Mouse (Mus musculus) adrenal gland, postnatal 10 days (tissue): ENCODE data around the gene Lama5. TPM values are rescaled to one million over a fixed set of nuclear protein-coding genes. Genes with fewer than 3 reads are reported as not detected.

Experiments used
- DNase-seq: peaks from one replicate; pipeline ENCODE4 v3.0.0; 2021; ENCODE audit warnings: mixed read lengths
- total RNA-seq, 2 experiments: library from RNA; stranded (reverse); gene quantifications; 2 replicates each; pipeline ENCODE4 v1.2.3; 2021

The Lama5 gene
- total RNA-seq, 2 experiments from 2014 or later: 35.6 to 39.0 TPM

- DNase-seq: no peak
Measured at GRCm38 (mm10) chr2:180254436-180255209, 29.0 kb upstream of the Lama5 start.

GRCm38 (mm10) chr2:180251838-180252237 is 26.2 kb upstream of the Lama5 start:
- no peak for DNase-seq

- peak; percentile 88 for DNase-seq
Measured at GRCm38 (mm10) chr2:180250930-180251611, 25.4 kb upstream of the Lama5 start.

- no peak for DNase-seq
Measured at GRCm38 (mm10) chr2:180248947-180249660, 23.4 kb upstream of the Lama5 start.

- no peak for DNase-seq
Measured at GRCm38 (mm10) chr2:180247916-180248315, 22.3 kb upstream of the Lama5 start.

GRCm38 (mm10) chr2:180243108-180243507 is 17.4 kb upstream of the Lama5 start:
- DNase-seq: no peak

- no peak for DNase-seq
Measured at GRCm38 (mm10) chr2:180238591-180238990, 12.9 kb upstream of the Lama5 start.

- no peak for DNase-seq
Measured at GRCm38 (mm10) chr2:180237601-180238345, 12.1 kb upstream of the Lama5 start.

- no peak for DNase-seq
Measured at GRCm38 (mm10) chr2:180236930-180237329, 11.3 kb upstream of the Lama5 start.

GRCm38 (mm10) chr2:180236500-180236899 is 10.8 kb upstream of the Lama5 start:
- no peak for DNase-seq

GRCm38 (mm10) chr2:180235788-180236187 is 10.1 kb upstream of the Lama5 start:
- DNase-seq: no peak

GRCm38 (mm10) chr2:180234980-180235379 is 9.3 kb upstream of the Lama5 start:
- no peak for DNase-seq

- no peak for DNase-seq
Measured at GRCm38 (mm10) chr2:180234353-180234752, 8.7 kb upstream of the Lama5 start.

GRCm38 (mm10) chr2:180233101-180233904 is 7.6 kb upstream of the Lama5 start:
- no peak for DNase-seq

- DNase-seq: no peak
Measured at GRCm38 (mm10) chr2:180230482-180230881, 4.8 kb upstream of the Lama5 start.

- no peak for DNase-seq
Measured at GRCm38 (mm10) chr2:180229129-180229528, 3.5 kb upstream of the Lama5 start.

- DNase-seq: peak; percentile 90
Measured at GRCm38 (mm10) chr2:180228592-180228991, 2.9 kb upstream of the Lama5 start.

- DNase-seq: no peak
Measured at GRCm38 (mm10) chr2:180228060-180228458, 2.4 kb upstream of the Lama5 start.

- DNase-seq: peak; percentile 72
Measured at GRCm38 (mm10) chr2:180227262-180228059, 1.8 kb upstream of the Lama5 start.

GRCm38 (mm10) chr2:180225044-180225761 is 456 bp downstream of the Lama5 start:
- DNase-seq: peak; percentile 50
